Mouse (Mus musculus) spleen, adult 2 months (tissue): ENCODE results near the gene Klhl36.

Source experiments
- CTCF ChIP-seq: fragments of 200-500 bp; IDR thresholded peaks from 2 replicates; pipeline ENCODE4 v1.5.1; 2011; ENCODE audit warnings: mild to moderate bottlenecking, inconsistent platforms; ENCODE audit not compliant: insufficient read depth, insufficient read length, insufficient replicate concordance; ENCODE audit errors: extremely low read depth
- POLR2A ChIP-seq: fragments of 200-500 bp; IDR thresholded peaks from 2 replicates; pipeline ENCODE4 v1.6.1; 2011; ENCODE audit warnings: low read depth, low read length, inconsistent platforms

DNA sequence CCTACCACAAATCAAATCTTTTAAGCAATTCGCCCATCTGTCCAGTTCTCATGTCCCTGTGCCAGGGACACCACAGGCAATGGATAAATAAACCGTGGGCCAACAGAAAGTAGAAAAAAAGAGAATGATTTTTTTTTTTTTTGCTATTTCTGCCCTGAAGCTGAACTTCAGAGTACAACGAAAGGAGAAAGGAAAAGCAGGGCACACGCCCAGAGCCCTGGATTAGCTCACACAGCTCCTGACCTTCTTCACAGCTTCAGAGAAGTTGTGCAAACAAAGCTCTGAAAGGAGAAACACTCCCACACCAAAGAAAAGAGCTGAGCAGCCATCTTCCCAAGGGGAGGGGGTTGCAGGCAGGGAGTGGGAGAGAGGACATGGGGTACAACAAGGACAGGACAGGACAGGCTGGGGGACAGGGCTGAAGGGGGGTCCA lies 34.3 kb upstream of the Klhl36 start:
- TF ChIP-seq POLR2A (no peak), CTCF (no peak)
